Mouse (Mus musculus): ENCODE data around the gene Vmn1r160. TPM values are rescaled to one million over a fixed set of nuclear protein-coding genes. Genes with fewer than 3 reads are reported as not detected.
"Not testable (repeated sequence)": the region's sequence is repeated elsewhere in the genome, so short reads cannot be mapped to it uniquely, and the experiment has no call there.

Vmn1r160 gene
- total RNA-seq (2021) = not detected

GRCm38 (mm10) chr7:22870924-22871323, at the start of gene Vmn1r160:
Gene Vmn1r160 (plus strand): TSS chr7:22871224.
- DNase-seq; intact Hi-C loops (cut with DNase I): not testable (repeated sequence)

- intact Hi-C loops (cut with DNase I); DNase-seq: not testable (repeated sequence)
Observed at GRCm38 (mm10) chr7:22843505-22843904, 27.5 kb upstream of the Vmn1r160 start, which contains the start of gene Vmn1r159. Gene Vmn1r159 (minus strand): TSS chr7:22843605.

Other genes starting within 250 kb of the Vmn1r160 start
- gene Vmn1r155, start 213.2 kb upstream of the Vmn1r160 start, total RNA-seq (2021) = not detected
- not detected for gene Gm8693, start 178.9 kb upstream of the Vmn1r160 start, total RNA-seq (2021)
- not detected for gene Gm4567, start 151.5 kb upstream of the Vmn1r160 start, total RNA-seq (2021)
- not detected for gene Vmn1r157, start 109.5 kb upstream of the Vmn1r160 start, total RNA-seq (2021)
- not detected for gene Vmn1r158, start 80.4 kb upstream of the Vmn1r160 start, total RNA-seq (2021)
- gene Vmn1r159, start 27.6 kb upstream of the Vmn1r160 start, total RNA-seq (2021) = not detected
- gene Gm4214, start 113.4 kb downstream of the Vmn1r160 start, total RNA-seq (2021) = not detected
- not detected for gene Gm4216, start 148.7 kb downstream of the Vmn1r160 start, total RNA-seq (2021)
- not detected for gene Vmn1r163, start 184.3 kb downstream of the Vmn1r160 start, total RNA-seq (2021)
- not detected for gene Gm8720, start 196.2 kb downstream of the Vmn1r160 start, total RNA-seq (2021)